In the genomic region with DNA sequence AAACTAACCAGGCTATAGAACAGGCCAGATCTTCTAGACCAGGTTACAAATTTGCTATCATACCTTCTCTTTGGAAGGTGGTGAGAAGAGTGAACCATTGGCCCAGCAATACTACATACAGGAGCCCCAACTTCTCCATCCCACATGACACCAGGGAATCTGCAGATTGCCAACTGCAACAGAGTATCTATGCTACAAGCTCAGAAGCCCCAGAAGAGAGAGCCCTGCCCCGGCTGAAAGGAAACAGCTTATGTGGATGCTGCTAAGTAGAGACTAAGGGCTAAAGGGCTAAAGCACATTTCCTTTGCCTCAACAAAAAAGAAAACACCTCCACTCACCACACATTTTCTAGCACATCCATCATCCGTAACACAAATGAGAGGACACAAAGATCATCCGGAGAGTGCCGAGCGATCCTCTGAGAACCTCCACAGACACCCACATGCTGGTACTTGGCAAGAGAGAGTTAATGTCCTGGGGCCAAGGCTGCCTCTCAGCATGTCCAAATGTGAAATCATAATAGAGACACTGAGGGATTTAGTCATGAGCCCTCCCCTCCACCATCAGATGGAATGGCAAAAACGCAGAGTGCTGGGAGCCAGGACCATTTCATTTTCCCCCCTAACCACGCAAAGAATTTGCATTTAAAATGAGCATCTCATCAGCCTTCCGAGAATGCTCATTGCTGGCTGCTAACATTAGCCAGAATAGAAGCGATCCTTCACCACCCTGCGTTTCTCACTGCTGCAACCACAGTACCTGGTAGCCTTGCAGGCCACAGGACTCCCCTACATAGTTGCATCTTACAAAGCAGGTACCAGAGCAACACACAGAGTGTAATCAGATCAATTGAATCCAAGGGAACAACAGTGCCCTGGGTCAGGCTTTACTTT, we compare ENCODE assay signal across 8 mouse cellular contexts. TPM values are rescaled to one million over a fixed set of nuclear protein-coding genes. Genes with fewer than 3 reads are reported as not detected.
A peak's percentile ranks its signal among the peaks of the same experiment; 100 is the strongest.
DNase-seq lines count a peak whose midpoint lies in the region; ATAC-seq lines count a peak whose summit lies in the region.

No protein-coding gene starts in this region.

- peak; percentile 35 to 43 for DNase-seq in right cerebral cortex, adult 2 months (ENCODE audit: low spot score in 2 of 2)
- DNase-seq in right cerebral cortex, postnatal 36 days (ENCODE audit: low spot score in 2 of 2): no peak
- peak; percentile 49 for DNase-seq in embryonic facial prominence, embryonic 14.5 days (ENCODE audit: low spot score)
- peak; percentile 13 for DNase-seq in left cerebral cortex, adult 11 months (ENCODE audit: low spot score)
- peak; percentile 66 for DNase-seq in retina, postnatal 1 day
- DNase-seq in gastrocnemius, postnatal 14 days: no peak
- no peak for DNase-seq in urinary bladder, adult 2 months (ENCODE audit: low spot score)
- no peak for DNase-seq in natural killer cell, adult 2 months (ENCODE audit: low spot score in 2 of 2)

- H3K9me3 ChIP-seq in embryonic facial prominence, embryonic 14.5 days (ENCODE audit: control insufficient read depth, low read length): no peaks in the 10 kb centered on the region

- H3K27ac ChIP-seq in embryonic facial prominence, embryonic 14.5 days (replicated peaks; ENCODE audit: low read depth, low read length): peak overlapping the region; percentile 67

- WGBS in embryonic facial prominence, embryonic 14.5 days: 31% methylated on average over 10 of the region's 10 CpGs

- H3K27me3 ChIP-seq in embryonic facial prominence, embryonic 14.5 days (replicated peaks; ENCODE audit: control insufficient read depth, insufficient read depth, low read length): no peaks in the 10 kb centered on the region

- H3K36me3 ChIP-seq in embryonic facial prominence, embryonic 14.5 days (ENCODE audit: control insufficient read depth, insufficient read depth, low read length): no peaks in the 10 kb centered on the region

- peak; percentile 22; the same call in 1 of the 2 replicates for ATAC-seq in embryonic facial prominence, embryonic 14.5 days (ENCODE audit: low read depth)

- H3K9ac ChIP-seq in embryonic facial prominence, embryonic 14.5 days (ENCODE audit: low read depth, low read length): no peak overlapping the region

- H3K4me1 ChIP-seq in embryonic facial prominence, embryonic 14.5 days (ENCODE audit: control insufficient read depth, insufficient read depth, low read length): peaks cover 32% of the 10 kb centered on the region

- peak overlapping the region; percentile 15; the same call in 1 of the 2 replicates for H3K4me2 ChIP-seq in embryonic facial prominence, embryonic 14.5 days (ENCODE audit: low read depth, low read length)

- intact Hi-C loops in gastrocnemius, postnatal 14 days (cut with DNase I; ENCODE audit: low total_unique reads): no loop called here

- no peak overlapping the region for H3K4me3 ChIP-seq in embryonic facial prominence, embryonic 14.5 days (ENCODE audit: low read depth, low read length)

RNA-seq across cellular contexts. Expression of a gene that starts 13.5 kb away (rescaled TPM):
- 42.0 and 46.3 TPM in 2 replicates for polyA plus RNA-seq in embryonic facial prominence, embryonic 14.5 days (2014; fragmentation: Nextera tagmentation; extraction: Ambion mirVana)
- 100 to 1,000 TPM; 101 to 103 TPM for total RNA-seq in gastrocnemius, postnatal 14 days (2021)
- polyA plus RNA-seq in urinary bladder, adult 2 months (2012; rRNA removed): 5.6 and 7.4 TPM in 2 replicates

Comparison
In these comparisons a context has a peak if more than half of its experiments do, and no peak if none do; other contexts are left out.
1. DNase-seq: peak in right cerebral cortex, adult 2 months (2 of 2), embryonic facial prominence, embryonic 14.5 days (single experiment), left cerebral cortex, adult 11 months (single experiment) and retina, postnatal 1 day (single experiment); none in right cerebral cortex, postnatal 36 days (0 of 2), gastrocnemius, postnatal 14 days (single experiment), urinary bladder, adult 2 months (single experiment) and natural killer cell, adult 2 months (0 of 2).